Mouse (Mus musculus): Measurements from ENCODE around the gene S100a6. TPM values are rescaled to one million over a fixed set of nuclear protein-coding genes. Genes with fewer than 3 reads are reported as not detected.

Gene S100a6
- polyA plus RNA-seq, 1 experiment, result 1,285 TPM

- peaks cover 4% of the 10 kb centered on the region; the same call in 1 of the 2 replicates for H3K4me1 ChIP-seq (ENCODE audit: control insufficient read depth, insufficient read depth, low read length)
- H3K27ac ChIP-seq (ENCODE audit: insufficient read depth, low read depth, low read length), result no peak overlapping the region
- no peak overlapping the region for H3K4me3 ChIP-seq (ENCODE audit: insufficient read depth, low read length)
- TF ChIP-seq CTCF (IDR thresholded peaks at IDR 0.05; ENCODE audit: low read depth, low read length) (peak; percentile 51), POLR2A (IDR thresholded peaks at IDR 0.05; ENCODE audit: borderline replicate concordance, low read depth, low read length) (no peak)
Measured at GRCm38 (mm10) chr3:90639511-90640154, 27.0 kb downstream of the S100a6 start.

GRCm38 (mm10) chr3:90640981-90641380 lies 28.3 kb downstream of the S100a6 start:
- TF ChIP-seq CTCF (IDR thresholded peaks at IDR 0.05; ENCODE audit: low read depth, low read length), result no peak
- Histone ChIP-seq H3K27ac (ENCODE audit: insufficient read depth, low read depth, low read length) (no peak overlapping the region), H3K4me3 (ENCODE audit: insufficient read depth, low read length) (no peak overlapping the region), H3K4me1 (ENCODE audit: control insufficient read depth, insufficient read depth, low read length) (peaks cover 4% of the 10 kb centered on the region; the same call in 1 of the 2 replicates)

- no peak overlapping the region for H3K4me3 ChIP-seq (ENCODE audit: insufficient read depth, low read length)
- TF ChIP-seq CTCF (IDR thresholded peaks at IDR 0.05; ENCODE audit: low read depth, low read length), result peak; percentile 60
- no peak for TF ChIP-seq POLR2A (IDR thresholded peaks at IDR 0.05; ENCODE audit: borderline replicate concordance, low read depth, low read length)
- H3K27ac ChIP-seq (ENCODE audit: insufficient read depth, low read depth, low read length), result no peak overlapping the region
- H3K4me1 ChIP-seq (ENCODE audit: control insufficient read depth, insufficient read depth, low read length), result peaks cover 4% of the 10 kb centered on the region; the same call in 1 of the 2 replicates
Measured at GRCm38 (mm10) chr3:90644220-90644619, 31.5 kb downstream of the S100a6 start.

GRCm38 (mm10) chr3:90647291-90647690 lies 34.6 kb downstream of the S100a6 start:
- Histone ChIP-seq H3K4me3 (ENCODE audit: insufficient read depth, low read length) (no peak overlapping the region), H3K4me1 (ENCODE audit: control insufficient read depth, insufficient read depth, low read length) (no peaks in the 10 kb centered on the region), H3K27ac (ENCODE audit: insufficient read depth, low read depth, low read length) (no peak overlapping the region)
- TF ChIP-seq CTCF (IDR thresholded peaks at IDR 0.05; ENCODE audit: low read depth, low read length) (no peak), POLR2A (IDR thresholded peaks at IDR 0.05; ENCODE audit: borderline replicate concordance, low read depth, low read length) (no peak)

- Histone ChIP-seq H3K4me1 (ENCODE audit: control insufficient read depth, insufficient read depth, low read length) (no peaks in the 10 kb centered on the region), H3K27ac (ENCODE audit: insufficient read depth, low read depth, low read length) (no peak overlapping the region), H3K4me3 (ENCODE audit: insufficient read depth, low read length) (no peak overlapping the region)
- no peak for TF ChIP-seq POLR2A (IDR thresholded peaks at IDR 0.05; ENCODE audit: borderline replicate concordance, low read depth, low read length)
- TF ChIP-seq CTCF (IDR thresholded peaks at IDR 0.05; ENCODE audit: low read depth, low read length), result no peak
Measured at GRCm38 (mm10) chr3:90648981-90649380, 36.3 kb downstream of the S100a6 start.

- H3K27ac ChIP-seq (ENCODE audit: insufficient read depth, low read depth, low read length), result no peak overlapping the region
- no peak for TF ChIP-seq CTCF (IDR thresholded peaks at IDR 0.05; ENCODE audit: low read depth, low read length)
- TF ChIP-seq POLR2A (IDR thresholded peaks at IDR 0.05; ENCODE audit: borderline replicate concordance, low read depth, low read length), result no peak
- H3K4me3 ChIP-seq (ENCODE audit: insufficient read depth, low read length), result no peak overlapping the region
- H3K4me1 ChIP-seq (ENCODE audit: control insufficient read depth, insufficient read depth, low read length), result no peaks in the 10 kb centered on the region
Measured at GRCm38 (mm10) chr3:90649832-90650231, 37.1 kb downstream of the S100a6 start.

GRCm38 (mm10) chr3:90652878-90653508 lies 40.3 kb downstream of the S100a6 start:
- Histone ChIP-seq H3K4me1 (ENCODE audit: control insufficient read depth, insufficient read depth, low read length) (no peaks in the 10 kb centered on the region), H3K27ac (ENCODE audit: insufficient read depth, low read depth, low read length) (no peak overlapping the region), H3K4me3 (ENCODE audit: insufficient read depth, low read length) (no peak overlapping the region)
- no peak for TF ChIP-seq POLR2A (IDR thresholded peaks at IDR 0.05; ENCODE audit: borderline replicate concordance, low read depth, low read length)
- peak; percentile 72 for TF ChIP-seq CTCF (IDR thresholded peaks at IDR 0.05; ENCODE audit: low read depth, low read length)

GRCm38 (mm10) chr3:90653717-90654116 lies 41.0 kb downstream of the S100a6 start, which contains the start of gene S100a7a:
S100a7a (plus strand) TSS chr3:90654017.
- TF ChIP-seq POLR2A (IDR thresholded peaks at IDR 0.05; ENCODE audit: borderline replicate concordance, low read depth, low read length) (no peak), CTCF (IDR thresholded peaks at IDR 0.05; ENCODE audit: low read depth, low read length) (no peak)
- Histone ChIP-seq H3K4me3 (ENCODE audit: insufficient read depth, low read length) (no peak within 1 kb of the TSS), H3K27ac (ENCODE audit: insufficient read depth, low read depth, low read length) (no peak within 1 kb of the TSS), H3K4me1 (ENCODE audit: control insufficient read depth, insufficient read depth, low read length) (no peaks in the 10 kb centered on the region)

- Histone ChIP-seq H3K4me1 (ENCODE audit: control insufficient read depth, insufficient read depth, low read length) (peaks cover 8% of the 10 kb centered on the region), H3K4me3 (ENCODE audit: insufficient read depth, low read length) (no peak overlapping the region), H3K27ac (ENCODE audit: insufficient read depth, low read depth, low read length) (no peak overlapping the region)
- TF ChIP-seq CTCF (IDR thresholded peaks at IDR 0.05; ENCODE audit: low read depth, low read length), result no peak; the same call in 1 of the 2 replicates
- no peak for TF ChIP-seq POLR2A (IDR thresholded peaks at IDR 0.05; ENCODE audit: borderline replicate concordance, low read depth, low read length)
Measured at GRCm38 (mm10) chr3:90657405-90657804, 44.7 kb downstream of the S100a6 start.

- Histone ChIP-seq H3K27ac (ENCODE audit: insufficient read depth, low read depth, low read length) (no peak overlapping the region), H3K4me1 (ENCODE audit: control insufficient read depth, insufficient read depth, low read length) (peaks cover 8% of the 10 kb centered on the region), H3K4me3 (ENCODE audit: insufficient read depth, low read length) (no peak overlapping the region)
- TF ChIP-seq CTCF (IDR thresholded peaks at IDR 0.05; ENCODE audit: low read depth, low read length), result no peak
- no peak for TF ChIP-seq POLR2A (IDR thresholded peaks at IDR 0.05; ENCODE audit: borderline replicate concordance, low read depth, low read length)
Measured at GRCm38 (mm10) chr3:90659364-90660044, 46.8 kb downstream of the S100a6 start.

Data from bone marrow macrophage, adult 2 months (primary cell).